Mouse (Mus musculus) ES-Bruce4 (cell line): ENCODE measurements at regions not wholly inside any gene's neighbourhood (a gene's known extent, or its start where the extent isn't known, plus 50 kb on each side); places are given as distances from the start of the nearest gene placed in this dataset.

Source experiments
- CTCF ChIP-seq: IDR thresholded peaks from one replicate; pipeline ENCODE4 v1.8.1; 2011; ENCODE audit warnings: low read depth, low read length
- EP300 ChIP-seq: IDR thresholded peaks from 2 replicates; pipeline ENCODE4 v1.6.1; 2011; ENCODE audit warnings: low read depth, low read length; ENCODE audit not compliant: insufficient read depth
- POLR2A ChIP-seq: IDR thresholded peaks from one replicate; pipeline ENCODE4 v1.8.1; 2011; ENCODE audit warnings: low read length; ENCODE audit not compliant: insufficient read depth

GRCm38 (mm10) chr7:125308433-125308832 is 136.0 kb upstream of the Kdm8 start:
- TF ChIP-seq CTCF: no peak
- no peak for TF ChIP-seq POLR2A
- TF ChIP-seq EP300: no peak
